Mouse (Mus musculus) G1E (cell line): Measurements from ENCODE around the gene Map3k7cl. TPM values are rescaled to one million over a fixed set of nuclear protein-coding genes. Genes with fewer than 3 reads are reported as not detected.

Experiments used
- ATAC-seq: 2 replicates; pipeline ENCODE4 v1.8.0; 2016; ENCODE audit warnings: mild to moderate bottlenecking; ENCODE audit not compliant: insufficient number of reproducible peaks, poor library complexity, low FRiP score, severe bottlenecking; ENCODE audit errors: extremely low read depth
- DNase-seq: peaks from one replicate; pipeline ENCODE4 v3.0.0; 2012; ENCODE audit warnings: low spot score
- H3K27me3 ChIP-seq: 2 replicates; pipeline ENCODE4 v1.6.1; 2012; ENCODE audit warnings: mild to moderate bottlenecking, low read length, inconsistent platforms; ENCODE audit not compliant: insufficient read depth
- H3K36me3 ChIP-seq: replicated peaks from 2 replicates; pipeline ENCODE3; 2012; ENCODE audit warnings: mild to moderate bottlenecking, inconsistent platforms
- H3K4me1 ChIP-seq: 2 replicates; pipeline ENCODE4 v1.6.1; 2012; ENCODE audit warnings: low read depth, low read length, inconsistent platforms, mixed read lengths; ENCODE audit not compliant: insufficient read depth
- H3K4me3 ChIP-seq: 2 replicates; pipeline ENCODE4 v1.5.1; 2012; ENCODE audit warnings: low read depth, mild to moderate bottlenecking, inconsistent platforms, low read length, moderate library complexity, mixed read lengths
- H3K9me3 ChIP-seq: replicated peaks from 2 replicates; pipeline ENCODE4 v1.6.1; 2012; ENCODE audit warnings: inconsistent platforms
- CTCF ChIP-seq: IDR thresholded peaks from 2 replicates; pipeline ENCODE4 v1.5.1; 2012; ENCODE audit warnings: low read depth, low read length, inconsistent platforms, mixed read lengths
- GATA1 ChIP-seq: IDR thresholded peaks from 2 replicates; pipeline ENCODE4 v1.6.1; 2012; ENCODE audit warnings: borderline replicate concordance, low read length, inconsistent platforms, mixed read lengths
- GATA2 ChIP-seq: IDR thresholded peaks from 2 replicates; pipeline ENCODE4 v1.6.1; 2012; ENCODE audit warnings: low read depth, low read length, inconsistent platforms, borderline replicate concordance
- POLR2AphosphoS5 ChIP-seq: IDR thresholded peaks from 2 replicates; pipeline ENCODE4 v1.6.1; 2012; ENCODE audit warnings: low read depth, low read length, inconsistent platforms; ENCODE audit not compliant: insufficient replicate concordance
- TAL1 ChIP-seq: conservative IDR thresholded peaks from 2 replicates; pipeline ENCODE4 v1.6.1; 2012; ENCODE audit warnings: low read depth, low read length, inconsistent platforms, mixed read lengths
- polyA plus RNA-seq: library from polyadenylated mRNA; stranded (reverse); fragments of >175 nt; gene quantifications from 2 replicates; pipeline ENCODE4 v1.2.3, GENCODE M21; 2012
- total RNA-seq, 2 experiments: library from RNA; stranded (forward) in 1 of 2; stranded (reverse) in 1 of 2; fragments of 200-1000 nt in 1 of 2; fragments of >200 nt in 1 of 2; fragmentation: Nextera tagmentation in 1 of 2; gene quantifications; 2 replicates each; pipeline ENCODE4 v1.2.3; 2014 to 2017

The Map3k7cl gene
- total and polyA plus RNA-seq, 3 experiments: 0.16 TPM; not detected in 2

DNA sequence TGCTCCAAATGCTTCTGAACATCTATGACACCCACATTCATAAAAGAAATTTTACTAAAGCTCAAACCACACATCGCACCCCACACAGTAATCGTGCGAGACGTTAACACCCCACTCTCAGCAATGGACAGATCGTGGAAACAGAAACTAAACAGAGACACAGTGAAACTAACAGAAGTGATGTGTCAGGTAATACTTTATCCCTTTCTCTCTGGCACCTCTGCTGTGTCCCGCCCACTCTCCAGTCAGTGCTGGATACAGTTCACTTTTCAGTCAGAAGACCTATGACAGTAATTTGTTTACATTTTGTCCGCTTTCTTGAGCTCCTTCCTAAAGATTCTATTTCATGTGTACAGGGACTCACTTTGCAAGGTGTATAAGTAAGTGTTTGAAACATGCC, 89.1 kb downstream of the Map3k7cl start:
- no peaks in the 10 kb centered on the region for H3K4me1 ChIP-seq
- H3K9me3 ChIP-seq: no peaks in the 10 kb centered on the region
- no peak for TF ChIP-seq POLR2AphosphoS5
- TF ChIP-seq CTCF: no peak
- H3K4me3 ChIP-seq: no peak overlapping the region
- H3K27me3 ChIP-seq: no peaks in the 10 kb centered on the region; the same call in 1 of the 2 replicates
- DNase-seq: no peak
- H3K36me3 ChIP-seq: no peaks in the 10 kb centered on the region
- no peak for ATAC-seq

- no peaks in the 10 kb centered on the region for H3K36me3 ChIP-seq
- DNase-seq: no peak
- no peaks in the 10 kb centered on the region for H3K9me3 ChIP-seq
- H3K4me1 ChIP-seq: no peaks in the 10 kb centered on the region; the same call in 1 of the 2 replicates
- no peaks in the 10 kb centered on the region; the same call in 1 of the 2 replicates for H3K27me3 ChIP-seq
- no peak overlapping the region for H3K4me3 ChIP-seq
- TF ChIP-seq GATA2 (no peak), POLR2AphosphoS5 (no peak), TAL1 (no peak), GATA1 (no peak), CTCF (no peak)
- ATAC-seq: no peak
These were observed 91.1 kb downstream of the Map3k7cl start for GRCm38 (mm10) chr16:87644111-87644770.

Other genes with a start within 250 kb of the Map3k7cl start
- gene N6amt1, start 199.1 kb upstream of the Map3k7cl start, total RNA-seq (2014; fragmentation: Nextera tagmentation): 29.2 and 32.9 TPM in 2 replicates
- 12.4 and 13.0 TPM in 2 replicates for gene N6amt1, start 199.1 kb upstream of the Map3k7cl start, total RNA-seq (2017)
- gene N6amt1, start 199.1 kb upstream of the Map3k7cl start, polyA plus RNA-seq: 7.3 and 7.6 TPM in 2 replicates
- gene Ltn1, start 120.7 kb upstream of the Map3k7cl start, total RNA-seq (2014; fragmentation: Nextera tagmentation): 34.9 and 40.6 TPM in 2 replicates
- gene Ltn1, start 120.7 kb upstream of the Map3k7cl start, total RNA-seq (2017): 26.5 and 26.9 TPM in 2 replicates
- 2.4 and 3.2 TPM in 2 replicates for gene Ltn1, start 120.7 kb upstream of the Map3k7cl start, polyA plus RNA-seq
- gene Rwdd2b, start 112.8 kb upstream of the Map3k7cl start, total RNA-seq (2014; fragmentation: Nextera tagmentation): 2.6 and 3.0 TPM in 2 replicates
- 9.9 and 12.3 TPM in 2 replicates for gene Rwdd2b, start 112.8 kb upstream of the Map3k7cl start, total RNA-seq (2017)
- 1.3 and 1.8 TPM in 2 replicates for gene Rwdd2b, start 112.8 kb upstream of the Map3k7cl start, polyA plus RNA-seq
- gene Usp16, start 98.6 kb upstream of the Map3k7cl start, total RNA-seq (2014; fragmentation: Nextera tagmentation): 85.6 and 86.5 TPM in 2 replicates
- gene Usp16, start 98.6 kb upstream of the Map3k7cl start, total RNA-seq (2017): 59.0 and 76.1 TPM in 2 replicates
- gene Usp16, start 98.6 kb upstream of the Map3k7cl start, polyA plus RNA-seq: 14.2 and 15.5 TPM in 2 replicates
- gene Cct8, start 57.5 kb upstream of the Map3k7cl start, total RNA-seq (2014; fragmentation: Nextera tagmentation): 275 and 322 TPM in 2 replicates
- gene Cct8, start 57.5 kb upstream of the Map3k7cl start, total RNA-seq (2017): 616 and 806 TPM in 2 replicates
- gene Cct8, start 57.5 kb upstream of the Map3k7cl start, polyA plus RNA-seq: 112 and 127 TPM in 2 replicates
- 15.7 and 16.2 TPM in 2 replicates for gene Bach1, start 145.6 kb downstream of the Map3k7cl start, total RNA-seq (2014; fragmentation: Nextera tagmentation)
- 31.5 and 32.5 TPM in 2 replicates for gene Bach1, start 145.6 kb downstream of the Map3k7cl start, total RNA-seq (2017)
- 3.8 and 4.9 TPM in 2 replicates for gene Bach1, start 145.6 kb downstream of the Map3k7cl start, polyA plus RNA-seq